Mouse (Mus musculus): ENCODE measurements around the gene Olfr55. TPM values are rescaled to one million over a fixed set of nuclear protein-coding genes. Genes with fewer than 3 reads are reported as not detected.

The Olfr55 gene
- not detected for polyA plus RNA-seq (2015; fragmentation: Illumina TruSeq; extraction: RNeasy Lipid Tissue Mini Kit (QIAGEN cat#74804); ENCODE audit: insufficient read depth, low replicate concordance)

DNA sequence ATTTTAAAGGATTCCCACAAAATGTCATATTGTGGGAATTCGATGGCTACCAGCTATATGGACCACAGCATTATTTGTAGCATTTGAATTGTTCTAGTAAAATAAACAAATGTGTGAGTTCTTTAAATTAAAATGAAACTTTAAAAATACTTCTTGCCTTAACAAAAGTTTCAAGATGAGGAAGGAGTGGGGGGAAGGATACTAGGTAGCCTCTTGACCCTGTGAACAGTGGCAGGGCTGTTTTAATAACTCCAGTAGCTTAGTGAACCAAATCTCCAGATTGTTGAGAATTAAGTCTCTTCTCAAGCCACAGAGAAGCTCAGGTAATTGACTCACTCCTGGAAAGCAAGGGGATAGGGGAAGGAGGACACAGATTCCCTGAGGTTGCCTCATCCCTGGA, at the start of gene Olfr55:
Olfr55 (plus strand) TSS at position 301 of the 400 bp plus-strand sequence.

DNA sequence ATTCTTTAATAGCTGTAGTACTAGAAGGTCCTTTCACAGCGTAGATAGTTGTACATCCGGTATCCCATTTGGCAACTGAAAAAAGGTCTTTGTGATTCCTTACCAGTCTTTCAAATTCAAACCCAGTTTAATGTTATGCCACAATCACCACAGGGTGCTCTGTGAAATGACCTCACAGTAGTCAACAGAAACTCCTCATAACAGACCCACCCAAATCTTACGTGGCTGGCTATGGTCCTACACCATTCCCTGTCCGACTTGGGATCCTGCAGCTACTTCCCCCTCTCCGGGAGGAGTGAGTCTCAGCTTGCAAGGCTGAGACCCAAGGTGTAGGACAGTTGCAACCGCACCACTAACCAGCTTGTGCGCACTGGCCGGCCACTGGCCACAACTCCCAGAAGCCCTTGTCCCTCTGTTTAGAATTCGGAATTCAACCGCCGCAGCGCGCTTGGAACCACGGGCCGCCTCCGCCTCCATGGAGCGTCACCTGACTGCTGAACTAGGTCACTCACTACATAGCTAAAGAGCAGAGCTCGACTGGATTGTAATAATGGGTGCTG, 28.9 kb upstream of the Olfr55 start, which contains the start of gene Morc2b:
Morc2b (minus strand) TSS at position 423 of the 560 bp plus-strand sequence.

DNA sequence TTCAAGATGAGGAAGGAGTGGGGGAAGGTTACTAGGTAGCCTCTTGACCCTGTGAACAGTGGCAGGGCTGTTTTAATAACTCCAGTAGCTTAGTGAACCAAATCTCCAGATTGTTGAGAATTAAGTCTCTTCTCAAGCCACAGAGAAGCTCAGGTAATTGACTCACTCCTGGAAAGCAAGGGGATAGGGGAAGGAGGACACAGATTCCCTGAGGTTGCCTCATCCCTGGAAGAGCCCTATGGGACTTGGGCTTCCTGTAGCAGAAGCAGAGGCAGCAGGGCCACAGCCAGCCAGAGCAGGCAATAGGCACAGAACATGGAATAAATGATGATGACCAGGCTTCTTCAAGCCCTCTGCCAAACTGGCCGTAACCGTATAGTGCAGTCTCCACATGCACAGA, 22.8 kb downstream of the Olfr55 start, which contains the start of gene Olfr239:
Olfr239 (plus strand) TSS at position 301 of the 400 bp plus-strand sequence.

DNA sequence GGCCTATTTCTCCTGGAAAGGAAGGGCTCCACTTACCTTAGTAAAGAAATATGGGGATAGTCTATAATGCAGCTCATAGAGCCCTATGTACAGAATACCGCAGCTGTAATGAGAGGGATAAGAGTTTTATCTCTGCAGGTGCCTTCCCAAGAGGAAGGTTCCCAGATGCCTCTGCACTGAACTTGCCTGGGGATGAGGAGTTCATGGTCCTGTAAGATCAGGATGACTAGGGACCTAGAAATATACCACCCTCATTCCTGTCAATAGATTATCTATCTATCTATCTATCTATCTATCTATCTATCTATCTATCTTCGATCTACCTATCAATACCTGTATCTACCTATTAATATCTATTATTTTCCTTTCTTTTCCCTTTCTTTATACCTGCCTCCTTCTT, 53.3 kb downstream of the Olfr55 start, which contains the start of gene Olfr1564:
Olfr1564 (minus strand) TSS at position 101 of the 400 bp plus-strand sequence.

Other genes with a start within 250 kb of the Olfr55 start
- gene Cyp4f13, start 221.0 kb upstream of the Olfr55 start, polyA plus RNA-seq (2015; fragmentation: Illumina TruSeq; extraction: RNeasy Lipid Tissue Mini Kit (QIAGEN cat#74804); ENCODE audit: insufficient read depth, low replicate concordance), result 40.5 TPM
- gene Zfp472, start 202.6 kb upstream of the Olfr55 start, polyA plus RNA-seq (2015; fragmentation: Illumina TruSeq; extraction: RNeasy Lipid Tissue Mini Kit (QIAGEN cat#74804); ENCODE audit: insufficient read depth, low replicate concordance), result 28.0 TPM
- gene Zfp952, start 175.3 kb upstream of the Olfr55 start, polyA plus RNA-seq (2015; fragmentation: Illumina TruSeq; extraction: RNeasy Lipid Tissue Mini Kit (QIAGEN cat#74804); ENCODE audit: insufficient read depth, low replicate concordance), result 36.4 TPM
- gene Zfp763, start 135.0 kb upstream of the Olfr55 start, polyA plus RNA-seq (2015; fragmentation: Illumina TruSeq; extraction: RNeasy Lipid Tissue Mini Kit (QIAGEN cat#74804); ENCODE audit: insufficient read depth, low replicate concordance), result 7.5 TPM
- gene 4921501E09Rik, start 100.4 kb upstream of the Olfr55 start, polyA plus RNA-seq (2015; fragmentation: Illumina TruSeq; extraction: RNeasy Lipid Tissue Mini Kit (QIAGEN cat#74804); ENCODE audit: insufficient read depth, low replicate concordance), result not detected
- 8.2 TPM for gene Zfp563, start 79.1 kb upstream of the Olfr55 start, polyA plus RNA-seq (2015; fragmentation: Illumina TruSeq; extraction: RNeasy Lipid Tissue Mini Kit (QIAGEN cat#74804); ENCODE audit: insufficient read depth, low replicate concordance)
- gene Morc2b, start 28.8 kb upstream of the Olfr55 start, polyA plus RNA-seq (2015; fragmentation: Illumina TruSeq; extraction: RNeasy Lipid Tissue Mini Kit (QIAGEN cat#74804); ENCODE audit: insufficient read depth, low replicate concordance), result not detected
- gene Olfr239, start 22.9 kb downstream of the Olfr55 start, polyA plus RNA-seq (2015; fragmentation: Illumina TruSeq; extraction: RNeasy Lipid Tissue Mini Kit (QIAGEN cat#74804); ENCODE audit: insufficient read depth, low replicate concordance), result not detected
- gene Olfr1564, start 53.2 kb downstream of the Olfr55 start, polyA plus RNA-seq (2015; fragmentation: Illumina TruSeq; extraction: RNeasy Lipid Tissue Mini Kit (QIAGEN cat#74804); ENCODE audit: insufficient read depth, low replicate concordance), result not detected
- gene Zfp955a, start 86.7 kb downstream of the Olfr55 start, polyA plus RNA-seq (2015; fragmentation: Illumina TruSeq; extraction: RNeasy Lipid Tissue Mini Kit (QIAGEN cat#74804); ENCODE audit: insufficient read depth, low replicate concordance), result 15.8 TPM
- gene Olfr63, start 96.2 kb downstream of the Olfr55 start, polyA plus RNA-seq (2015; fragmentation: Illumina TruSeq; extraction: RNeasy Lipid Tissue Mini Kit (QIAGEN cat#74804); ENCODE audit: insufficient read depth, low replicate concordance), result not detected
- 10.1 TPM for gene Zfp955b, start 121.1 kb downstream of the Olfr55 start, polyA plus RNA-seq (2015; fragmentation: Illumina TruSeq; extraction: RNeasy Lipid Tissue Mini Kit (QIAGEN cat#74804); ENCODE audit: insufficient read depth, low replicate concordance)
- 20.6 TPM for gene Zfp81, start 190.4 kb downstream of the Olfr55 start, polyA plus RNA-seq (2015; fragmentation: Illumina TruSeq; extraction: RNeasy Lipid Tissue Mini Kit (QIAGEN cat#74804); ENCODE audit: insufficient read depth, low replicate concordance)
- gene Zfp101, start 226.2 kb downstream of the Olfr55 start, polyA plus RNA-seq (2015; fragmentation: Illumina TruSeq; extraction: RNeasy Lipid Tissue Mini Kit (QIAGEN cat#74804); ENCODE audit: insufficient read depth, low replicate concordance), result 19.8 TPM